Comparison of ENCODE assay signal across 25 mouse cellular contexts in the genomic region with DNA sequence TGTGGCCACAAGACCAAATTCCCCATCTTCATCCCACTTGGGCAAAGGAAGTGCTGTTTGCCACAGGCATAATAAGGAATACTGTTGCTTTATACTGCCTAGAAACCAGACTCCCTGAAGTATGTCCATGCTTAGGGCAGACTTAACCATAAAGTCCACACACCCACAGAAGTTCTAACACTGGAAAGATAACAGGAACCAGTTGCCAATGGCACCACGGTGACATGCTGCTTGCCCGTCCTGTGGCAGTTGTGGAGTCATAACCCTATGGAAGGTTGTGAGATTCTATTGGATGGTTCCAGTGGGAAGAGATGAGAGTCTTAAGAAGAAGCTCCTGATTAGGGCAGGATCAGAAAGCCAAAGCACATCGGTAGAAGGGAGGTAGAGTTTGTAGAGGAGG. TPM values are rescaled to one million over a fixed set of nuclear protein-coding genes. Genes with fewer than 3 reads are reported as not detected.
"Had no signal": no experiment of that assay in that cellular context is flagged by ENCODE, and none has a peak within 500 bp of the region (broad histone marks: within the 10 kb centered on the region; RNA-seq: fewer than 3 reads in every experiment).

A gene (plus strand): TSS at position 301 of the 400 bp plus-strand sequence.

- ATAC-seq: liver, postnatal 0 days; lung, postnatal 0 days; midbrain, embryonic 13.5 days; midbrain, embryonic 15.5 days had no signal

- H3K36me3 ChIP-seq: lung, embryonic 15.5 days; midbrain, embryonic 13.5 days; midbrain, embryonic 15.5 days; neural tube, embryonic 12.5 days; stomach, embryonic 15.5 days had no signal

- H3K4me3 ChIP-seq: lung, embryonic 15.5 days; megakaryocyte, embryonic 14.5 days; midbrain, embryonic 13.5 days; midbrain, embryonic 15.5 days; neural tube, embryonic 12.5 days; stomach, embryonic 15.5 days had no signal

- H3K27ac ChIP-seq: lung, embryonic 15.5 days; macrophage; midbrain, embryonic 13.5 days; midbrain, embryonic 15.5 days; neural tube, embryonic 12.5 days; stomach, embryonic 15.5 days; stomach, postnatal 0 days had no signal

- H3K4me1 ChIP-seq: lung, embryonic 15.5 days; megakaryocyte, embryonic 14.5 days; stomach, embryonic 15.5 days had no signal

- DNase-seq: liver, postnatal 0 days; lung, adult 2 months; lung, postnatal 14 days; lung, postnatal 36 days; right cerebral cortex, postnatal 14 days; thymus, adult 2 months; thymus, postnatal 25 days; thymus, postnatal 4 days had no signal

- H3K27me3 ChIP-seq: lung, embryonic 15.5 days; midbrain, embryonic 13.5 days; midbrain, embryonic 15.5 days; neural tube, embryonic 12.5 days; stomach, embryonic 15.5 days had no signal

RNA-seq across cellular contexts. Expression of the gene that starts here (rescaled TPM):
- total RNA-seq: megakaryocyte progenitor cell, adult 5-6 weeks; midbrain, postnatal 0 days; monocyte, adult 5-6 weeks; neutrophil, adult 5-6 weeks had no signal
- polyA plus RNA-seq: liver, postnatal 0 days; lung, adult 2 months; lung, embryonic 15.5 days; lung, postnatal 0 days; macrophage; midbrain, embryonic 11.5 days; midbrain, embryonic 13.5 days; midbrain, embryonic 15.5 days; midbrain, postnatal 0 days; neural tube, embryonic 12.5 days; neural tube, embryonic 14.5 days; spleen, adult 2 months; stomach, embryonic 15.5 days; stomach, postnatal 0 days; thymus, adult 2 months; urinary bladder, adult 2 months had no signal
